Mouse (Mus musculus) heart, postnatal 36 days (tissue): ENCODE results near the gene Tenm4. TPM values are rescaled to one million over a fixed set of nuclear protein-coding genes. Genes with fewer than 3 reads are reported as not detected.

Source experiments
- DNase-seq, 2 experiments: peaks; one replicate each; pipeline ENCODE4 v3.0.0; 2021 to 2022
- intact Hi-C: fragments of 180-260 bp; cut with DNase I; formaldehyde crosslinking; loops from one replicate; pipeline ENCODE4 v1.15.1; 2025
- total RNA-seq, 2 experiments: library from RNA; stranded (reverse); gene quantifications; 2 replicates each; pipeline ENCODE4 v1.2.3; 2021

Gene Tenm4
- total RNA-seq, 2 experiments from 2014 or later, result 0.36 to 0.81 TPM

DNA sequence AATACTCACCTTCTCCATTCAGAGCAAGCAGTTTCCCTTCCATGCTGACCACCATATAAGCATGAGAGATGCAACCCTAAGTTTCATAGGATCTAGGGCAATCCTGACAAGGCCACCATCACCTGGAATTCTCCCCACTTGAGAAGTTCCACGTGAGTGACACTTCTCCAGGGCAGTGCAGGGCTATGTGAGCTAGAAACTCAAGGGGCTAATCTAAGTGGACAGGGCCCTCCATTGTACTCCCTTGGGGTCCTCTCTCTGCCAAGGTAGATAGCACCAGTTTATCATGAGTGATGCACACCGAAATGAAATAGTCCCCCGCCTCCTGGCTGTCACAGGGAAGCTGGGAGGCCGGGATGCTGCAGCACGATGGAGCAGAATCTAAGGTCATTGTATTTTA is 688.6 kb downstream of the Tenm4 start:
- DNase-seq, result no peak
- intact Hi-C loops, result no loop called here

DNA sequence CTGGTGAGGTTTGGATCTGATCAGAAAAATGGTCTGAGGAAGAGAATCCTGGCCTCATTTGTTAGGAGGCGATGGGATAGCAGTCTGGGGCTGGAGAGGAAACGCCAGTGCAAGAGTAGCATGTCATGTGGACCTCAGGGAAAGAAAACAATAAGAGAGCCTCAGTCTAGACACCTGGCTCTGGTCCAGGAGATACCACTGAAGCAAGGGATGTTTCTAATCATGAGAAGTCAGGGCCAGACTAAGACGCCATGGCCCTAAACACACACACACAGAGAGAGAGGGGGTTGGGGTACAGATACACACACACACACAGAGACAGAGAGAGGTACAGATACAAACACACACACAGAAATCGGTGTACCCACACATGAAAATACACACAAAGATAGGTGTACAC is 689.6 kb downstream of the Tenm4 start:
- DNase-seq, result no peak
- intact Hi-C loops, result no loop called here

DNA sequence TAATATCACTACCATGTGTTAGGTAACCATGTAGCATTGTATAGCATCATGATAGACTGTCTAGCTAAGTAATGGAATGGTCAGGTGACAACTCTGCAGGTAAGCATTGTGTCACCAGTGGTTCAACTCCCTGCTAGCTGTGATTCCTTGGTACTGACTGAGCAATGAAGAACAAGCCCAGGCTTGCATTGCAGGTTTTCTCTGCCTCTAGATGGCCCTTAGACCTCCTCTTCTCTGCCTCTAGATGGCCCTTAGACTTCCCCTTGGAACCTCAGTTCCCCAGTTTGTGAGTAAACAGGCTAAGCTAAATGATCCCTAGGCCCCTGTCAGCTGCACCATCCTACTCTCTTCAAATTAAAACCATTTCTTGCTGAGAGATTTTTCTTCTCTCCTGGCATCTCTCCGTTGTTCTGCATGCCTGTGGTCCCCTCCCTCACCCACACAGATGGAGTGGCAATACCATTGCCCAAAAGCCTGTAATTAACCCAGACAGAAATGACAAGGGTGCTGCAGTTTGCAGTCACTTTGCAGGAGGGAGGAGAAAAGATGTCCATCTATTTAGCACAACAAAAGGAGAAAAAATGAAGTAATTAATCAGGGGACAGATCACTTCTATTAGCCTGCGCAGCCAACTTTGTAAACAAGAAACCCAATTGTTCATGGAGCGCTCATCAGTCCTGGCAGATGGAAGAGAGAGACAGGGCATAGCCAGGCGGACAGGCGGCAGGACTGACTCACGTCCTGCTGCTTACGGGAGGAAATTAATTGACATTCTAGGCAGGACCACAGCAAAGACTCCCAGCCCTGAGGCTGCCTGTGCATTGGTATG is 694.1 kb downstream of the Tenm4 start:
- intact Hi-C loops, result no loop called here

DNA sequence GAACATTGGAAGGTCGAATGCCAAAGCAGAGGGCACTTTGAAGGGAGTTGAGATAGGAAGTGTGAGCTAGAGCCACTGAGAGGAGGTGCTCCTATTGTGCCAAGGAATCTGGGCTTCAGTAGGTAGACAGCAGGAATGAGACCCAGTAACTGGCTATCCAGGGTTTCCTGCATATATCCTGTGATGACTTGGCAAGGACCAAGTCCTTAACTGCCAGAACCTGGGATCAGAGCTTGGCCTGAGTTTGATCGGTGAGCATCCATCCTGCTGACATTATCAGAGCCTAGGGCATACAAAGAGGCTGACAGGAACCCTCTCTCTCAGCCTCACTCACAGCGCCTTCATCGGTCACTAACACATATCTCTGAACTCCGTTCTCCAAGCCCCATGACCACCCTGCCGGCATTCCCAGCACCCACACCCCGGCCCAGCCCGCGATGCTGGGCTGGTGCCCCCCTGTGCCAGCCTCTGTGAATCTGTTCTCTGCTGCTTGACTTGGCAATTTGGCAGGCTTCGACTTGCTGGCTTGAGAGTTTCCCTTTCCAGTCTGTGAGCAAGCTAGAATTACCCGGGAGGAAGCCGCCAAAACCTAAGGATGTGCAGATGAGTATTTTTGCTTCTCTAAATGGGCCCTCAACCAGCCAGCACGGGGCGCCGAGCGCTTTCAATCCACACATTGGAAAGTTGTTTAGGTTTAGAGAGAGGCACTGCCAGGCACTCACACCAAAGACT is 698.2 kb downstream of the Tenm4 start:
- no peak for DNase-seq
- intact Hi-C loops, result no loop called here

More for the DNA sequence above, 694.1 kb downstream of the Tenm4 start:
- DNase-seq, result no peak

DNA sequence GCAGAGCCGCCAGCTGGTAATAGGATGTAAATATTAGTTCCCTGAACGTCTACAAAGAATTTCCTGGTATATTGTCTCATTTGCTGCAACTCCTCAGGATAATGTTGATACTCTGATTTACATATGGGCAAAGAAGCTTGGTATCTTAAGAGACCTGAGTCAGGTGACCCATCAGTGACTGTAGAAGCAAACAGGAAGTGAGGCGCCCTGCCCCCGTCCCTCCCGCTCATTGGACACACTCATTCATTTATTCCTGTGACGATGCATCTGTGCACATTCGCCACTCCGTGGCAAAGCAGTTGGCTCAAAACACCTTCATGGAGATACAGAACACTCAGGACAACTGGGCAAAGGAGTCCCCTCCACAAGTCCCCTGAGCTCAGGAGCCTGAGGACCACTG is 699.4 kb downstream of the Tenm4 start:
- DNase-seq, result no peak
- intact Hi-C loops, result no loop called here

DNA sequence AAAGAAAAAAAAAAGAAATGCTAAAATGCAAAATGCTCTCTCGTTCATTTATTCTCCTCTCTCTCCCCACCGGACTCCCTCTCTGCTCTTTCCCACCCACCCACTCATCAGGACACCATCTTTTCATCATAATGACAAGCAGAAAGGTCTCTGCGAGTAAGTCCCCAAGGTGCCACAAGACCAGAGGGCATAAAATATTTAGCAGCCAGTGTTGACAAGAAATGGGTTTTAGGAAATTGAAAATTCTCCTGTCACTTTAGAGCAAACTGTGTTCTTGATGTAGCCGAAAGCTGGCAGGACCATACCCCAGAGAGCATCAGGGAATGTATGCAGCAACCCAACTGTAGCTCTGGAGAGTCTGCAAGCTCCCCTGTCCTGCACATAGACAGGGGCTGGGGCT is 700.0 kb downstream of the Tenm4 start:
- DNase-seq, result no peak
- intact Hi-C loops, result no loop called here

DNA sequence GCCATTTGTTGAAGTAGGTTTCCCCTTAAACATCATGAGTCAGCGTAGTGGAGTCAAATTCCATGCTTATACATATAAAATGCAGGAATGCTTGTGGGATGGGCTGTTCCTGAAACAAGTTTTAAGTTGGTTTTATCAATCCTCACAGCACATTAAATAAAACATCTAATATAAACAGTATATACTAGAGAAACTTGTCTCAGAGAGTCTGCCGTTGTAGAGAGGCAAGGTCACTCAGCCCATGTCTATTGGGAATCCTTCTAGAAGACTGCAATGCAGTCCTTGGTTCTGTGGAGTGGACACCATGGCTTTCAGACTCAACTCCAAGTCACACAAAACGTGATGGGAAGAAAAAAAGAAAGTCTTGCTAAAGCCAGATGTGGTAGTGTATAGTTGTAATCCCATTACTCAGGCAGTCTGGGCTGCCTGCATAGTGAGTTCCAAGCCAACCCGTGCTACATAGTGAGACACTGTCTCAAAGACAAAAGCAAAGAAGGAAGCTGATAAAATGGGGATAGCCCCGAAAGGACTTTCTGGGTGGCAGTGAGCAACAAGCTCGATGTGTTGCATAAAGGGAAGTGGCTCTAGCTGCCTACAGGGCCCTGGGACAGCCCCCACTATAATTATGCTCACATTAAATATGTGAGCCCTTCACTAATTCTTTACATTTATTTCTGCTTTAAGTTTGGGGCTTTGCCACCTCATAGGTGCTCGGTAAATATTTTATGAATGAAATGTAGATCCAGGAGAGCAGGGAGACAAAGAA is 707.6 kb downstream of the Tenm4 start:
- intact Hi-C loops, result no loop called here
- DNase-seq, result no peak

DNA sequence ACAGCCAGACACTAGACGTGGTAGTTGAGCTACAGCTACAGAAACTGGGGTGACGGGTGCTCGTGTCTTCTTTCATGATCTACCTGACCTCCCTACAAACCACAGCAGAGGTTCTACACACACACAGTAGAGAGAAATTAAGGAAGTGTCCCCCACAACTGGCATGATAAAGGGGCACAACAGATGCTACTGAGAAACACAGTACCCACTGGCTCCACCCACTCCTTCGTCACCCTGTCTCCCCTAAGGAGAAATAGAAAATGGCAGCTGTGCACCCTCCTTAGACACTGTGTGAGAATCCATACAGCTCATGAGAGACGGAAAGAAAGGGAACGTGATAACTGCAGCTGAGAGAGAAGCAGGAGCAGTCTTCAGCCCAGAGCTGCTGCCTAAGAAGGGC is 708.5 kb downstream of the Tenm4 start:
- DNase-seq, result no peak
- intact Hi-C loops, result no loop called here

DNA sequence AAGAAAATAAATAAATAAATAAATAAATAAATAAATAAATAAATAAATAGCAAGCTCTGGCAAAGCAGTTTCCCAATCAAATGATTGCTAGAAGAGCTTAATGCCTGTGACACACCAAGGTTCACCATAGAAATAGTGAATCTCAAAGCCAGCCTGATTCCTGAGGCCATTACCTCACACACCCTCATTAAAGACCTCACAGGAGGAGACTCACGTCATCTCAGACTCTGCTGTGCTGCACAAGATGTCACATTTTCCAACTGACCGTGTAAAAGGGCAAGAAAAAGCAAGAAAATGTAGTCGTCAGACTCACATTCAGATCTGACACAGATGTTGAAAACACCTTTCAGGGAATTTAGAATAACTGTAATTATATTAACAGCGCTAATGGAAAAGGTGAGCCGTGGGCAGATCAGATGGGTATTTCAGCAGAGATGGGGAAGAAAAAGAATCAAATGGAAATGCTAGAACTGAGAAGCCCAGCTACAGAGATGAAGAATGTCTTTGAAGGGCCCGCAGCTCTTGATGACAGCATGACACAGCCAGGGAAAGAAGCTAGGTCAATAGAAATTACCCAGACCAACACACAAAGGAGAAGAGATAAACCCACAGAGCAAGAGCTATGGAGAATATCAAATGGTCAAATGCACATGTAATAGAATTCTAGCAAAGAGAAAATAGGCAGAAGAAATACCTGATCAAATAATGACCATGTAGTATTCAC is 709.3 kb downstream of the Tenm4 start:
- intact Hi-C loops, result no loop called here
- DNase-seq, result no peak

DNA sequence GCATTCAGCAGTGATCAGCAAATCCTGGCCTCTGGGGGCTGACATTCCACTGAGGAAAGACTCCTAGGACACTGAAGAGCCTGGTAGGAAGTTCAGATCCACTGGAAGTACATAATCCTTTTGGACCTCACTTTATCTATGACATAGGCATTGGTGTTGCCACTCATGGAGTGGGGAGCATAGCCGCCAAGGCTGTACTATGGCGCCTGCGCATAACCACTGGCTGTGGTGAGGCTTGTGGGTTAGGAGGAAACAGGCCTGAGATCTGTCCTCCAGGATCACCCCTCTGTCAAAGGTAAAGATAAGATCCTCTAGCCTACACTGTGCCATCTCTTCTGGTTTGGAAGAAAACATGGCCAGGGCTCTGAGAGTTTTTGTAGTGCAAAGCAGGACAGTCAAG is 712.3 kb downstream of the Tenm4 start:
- intact Hi-C loops, result no loop called here
- no peak for DNase-seq

DNA sequence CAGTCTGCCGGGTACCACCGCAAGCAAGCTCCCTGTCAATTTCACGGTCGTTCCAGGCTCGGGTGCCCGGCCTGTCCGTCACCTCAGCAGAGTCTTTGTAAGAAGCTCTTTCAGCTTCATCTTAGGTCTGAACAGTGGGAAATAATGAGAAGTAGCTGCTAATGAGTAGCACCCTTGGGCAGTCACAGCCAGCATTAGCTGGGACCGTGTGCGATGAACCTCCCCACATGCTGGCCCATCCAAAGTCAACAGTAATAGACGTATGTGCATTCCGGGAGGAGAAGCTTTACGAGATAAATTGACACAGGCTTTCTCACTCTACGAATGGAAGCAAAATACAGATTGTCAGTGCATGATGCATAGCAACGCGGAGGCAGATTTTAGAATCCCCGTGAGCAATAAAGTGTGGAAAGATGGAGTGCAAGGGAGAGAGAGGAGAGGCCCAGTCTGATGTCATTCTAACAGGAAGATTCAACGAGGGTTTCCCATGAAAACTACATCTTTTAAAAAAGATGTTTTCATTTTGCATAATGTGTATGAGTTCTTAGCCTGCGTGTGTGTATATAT is 716.1 kb downstream of the Tenm4 start:
- intact Hi-C loops, result no loop called here
- DNase-seq, result no peak

DNA sequence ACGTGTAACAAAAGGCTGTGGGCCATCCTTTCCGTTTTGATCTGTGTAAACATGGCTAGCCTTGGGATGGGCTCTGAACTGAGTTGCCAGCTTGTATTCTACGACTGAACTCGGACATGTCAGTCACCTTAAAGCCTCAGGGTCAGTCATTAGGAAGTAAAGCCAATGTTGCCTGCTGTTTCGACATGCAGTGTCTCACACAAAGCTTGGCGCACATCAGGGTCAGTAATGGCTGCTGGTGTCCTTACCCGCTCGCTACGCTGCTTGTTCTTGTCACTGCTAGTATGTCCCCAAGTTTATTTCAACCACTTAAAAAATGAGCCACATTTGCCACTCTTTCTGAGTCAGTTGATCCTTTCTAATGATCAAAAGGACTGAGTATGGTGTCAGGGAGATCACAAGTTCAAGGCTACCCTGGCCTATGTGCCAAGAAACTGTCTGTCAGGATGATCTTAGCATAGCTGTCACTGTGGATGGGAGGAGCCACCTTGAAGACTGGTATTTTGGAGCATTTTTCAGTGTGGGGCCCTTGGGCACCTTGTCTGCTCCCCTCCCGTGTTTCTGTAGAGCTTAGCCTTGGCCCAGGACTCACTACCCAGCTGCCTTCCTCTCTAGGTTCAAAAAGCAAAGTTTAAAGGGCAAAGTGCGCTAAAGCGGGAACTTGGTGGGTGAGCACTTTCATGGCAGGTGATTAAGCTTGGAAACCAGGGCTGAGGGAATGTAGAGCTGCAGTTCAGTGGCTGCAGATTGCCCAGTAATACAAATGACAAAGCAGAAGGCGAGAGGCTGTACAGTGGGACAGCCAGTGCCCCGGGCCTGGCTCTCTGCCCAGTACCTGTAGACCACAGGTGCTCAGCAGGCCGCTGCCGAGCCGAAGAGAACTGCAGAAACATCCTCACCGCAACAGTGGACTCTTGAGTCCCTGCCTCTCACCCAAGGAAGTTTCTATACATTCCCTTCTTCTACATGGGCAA is 718.3 kb downstream of the Tenm4 start:
- no peak for DNase-seq
- intact Hi-C loops, result no loop called here

DNA sequence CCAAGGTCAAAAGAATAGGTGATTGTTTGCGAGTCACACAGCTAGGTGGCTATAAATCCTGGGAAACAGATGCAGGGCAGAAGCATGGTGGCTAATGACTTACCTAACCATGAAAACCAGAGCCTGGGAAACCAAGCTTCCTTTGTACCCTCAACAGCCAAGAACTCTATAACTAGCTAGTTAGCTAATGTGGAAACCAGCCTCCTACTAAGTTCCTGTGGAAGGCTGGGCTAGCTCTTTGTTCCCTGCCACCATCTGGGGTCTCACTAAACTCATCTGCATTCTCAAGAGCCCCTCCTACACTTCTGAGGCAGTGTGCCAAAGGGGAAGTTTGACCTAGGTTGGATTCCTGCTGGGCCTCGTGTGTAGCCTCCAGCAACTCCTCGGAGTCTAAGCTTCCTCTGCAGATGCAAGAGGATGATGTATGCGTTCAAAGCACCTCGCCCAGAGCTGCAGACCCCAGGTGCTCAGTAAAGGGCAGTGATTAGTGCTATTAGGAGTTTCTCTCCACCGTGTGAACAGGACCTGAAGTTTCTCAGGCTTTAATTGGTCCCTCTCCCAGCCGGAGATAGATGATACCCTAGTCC is 719.1 kb downstream of the Tenm4 start:
- DNase-seq, result no peak
- intact Hi-C loops, result no loop called here

DNA sequence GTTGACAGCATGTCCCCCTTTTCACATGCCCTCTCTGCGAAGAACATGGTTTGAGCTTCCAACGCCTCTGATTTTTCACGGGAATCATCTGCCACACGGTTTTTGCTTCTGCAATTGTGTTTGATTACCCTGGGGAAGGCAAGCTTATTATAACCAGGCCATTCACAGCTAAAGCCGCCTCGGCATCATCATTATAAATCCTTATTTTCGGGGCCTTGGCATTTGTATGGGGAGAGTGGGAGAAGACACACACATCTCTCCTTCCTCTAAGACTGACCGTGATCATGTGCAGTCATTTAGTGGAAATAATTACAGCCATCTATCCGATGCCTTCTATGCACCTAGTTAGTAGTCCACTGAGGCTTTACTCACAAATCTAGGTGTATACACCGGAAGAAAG is 719.9 kb downstream of the Tenm4 start:
- intact Hi-C loops, result no loop called here
- DNase-seq, result no peak

DNA sequence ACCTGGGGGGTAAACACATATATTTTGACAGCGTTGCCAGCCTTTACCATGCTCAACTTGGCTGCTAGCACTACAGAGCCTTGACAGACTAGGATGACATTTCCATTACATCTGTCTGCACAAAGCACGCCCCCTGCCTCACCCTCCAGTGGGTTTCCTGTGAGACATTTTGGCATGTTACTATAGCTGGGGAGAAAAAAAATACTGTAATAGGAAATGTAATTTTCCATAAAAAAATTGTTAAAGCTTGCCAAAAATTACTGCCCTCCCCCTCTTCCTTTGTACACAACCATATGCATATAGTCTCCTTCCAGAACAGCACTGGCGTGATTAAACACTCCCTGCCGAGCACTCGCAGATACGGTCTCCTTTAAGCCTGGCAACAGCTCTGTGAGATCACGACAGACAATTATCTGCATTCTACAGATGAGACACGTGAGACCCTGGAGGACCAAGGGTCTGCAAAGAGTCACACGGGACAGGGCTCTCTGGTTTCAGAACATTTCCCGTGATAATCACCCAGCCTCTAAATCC is 728.1 kb downstream of the Tenm4 start:
- intact Hi-C loops, result no loop called here

DNA sequence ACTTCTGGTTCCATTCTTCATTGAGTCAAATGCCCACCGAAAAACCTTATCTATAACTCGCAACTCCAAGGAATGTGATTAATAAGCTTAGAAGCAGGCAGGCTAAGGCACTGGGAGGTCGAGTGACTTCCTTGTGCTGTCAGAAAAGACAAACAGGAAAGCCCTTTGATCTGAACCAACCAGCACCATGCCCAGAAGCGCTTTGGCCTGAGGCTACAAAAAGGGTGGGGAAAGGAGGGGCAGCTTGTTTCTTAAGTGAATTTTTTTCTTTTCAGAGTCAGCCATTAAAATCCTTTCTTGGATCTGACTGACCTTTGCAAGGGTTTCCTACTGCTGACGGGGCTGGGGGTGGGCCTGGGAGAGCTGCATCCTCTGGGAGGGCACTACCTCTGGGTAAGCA is 731.1 kb downstream of the Tenm4 start:
- intact Hi-C loops, result no loop called here
- no peak for DNase-seq

More for the DNA sequence above, 728.1 kb downstream of the Tenm4 start:
- DNase-seq, result no peak

DNA sequence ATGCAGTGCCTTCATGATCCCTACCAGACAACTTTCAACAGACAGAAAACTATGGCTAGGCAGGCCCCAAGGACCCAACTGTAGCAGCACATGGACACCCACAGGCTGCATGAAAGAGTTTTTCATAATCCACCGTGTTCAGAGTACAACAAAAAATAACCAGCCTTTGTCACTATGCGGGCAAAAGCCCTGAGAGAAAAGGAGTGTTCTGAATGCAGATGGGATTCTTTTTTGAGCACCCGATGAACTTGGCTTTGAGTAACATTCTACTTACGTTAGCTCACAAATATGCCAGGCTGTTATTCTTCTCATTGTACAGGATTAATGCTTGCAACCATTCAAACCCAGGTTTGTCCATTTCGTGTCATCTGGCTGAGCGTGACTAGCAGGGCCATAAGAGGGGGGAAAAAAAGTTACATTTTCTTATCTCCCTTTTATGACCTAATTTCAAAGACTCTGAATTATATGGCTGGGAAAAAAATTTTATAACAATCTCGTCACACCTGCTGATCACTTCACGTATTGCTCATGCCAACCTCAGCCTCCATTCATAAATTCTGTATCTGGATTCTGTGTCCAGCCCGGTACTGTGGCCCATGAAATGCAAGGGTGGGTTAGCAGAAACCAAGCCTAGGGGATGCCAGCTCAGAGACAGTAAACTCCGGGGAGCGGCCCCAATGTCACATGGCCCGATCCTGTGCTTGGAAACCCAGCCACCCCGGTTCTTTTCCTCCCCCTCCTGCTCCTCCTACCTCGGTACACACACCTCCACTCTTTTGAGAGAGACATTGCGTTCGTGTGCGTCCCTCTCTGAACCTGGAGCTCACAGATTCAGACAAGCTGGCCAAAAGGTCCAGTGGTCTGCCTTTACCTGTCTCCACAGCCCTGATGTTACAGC is 732.3 kb downstream of the Tenm4 start:
- no peak for DNase-seq
- intact Hi-C loops, result no loop called here

DNA sequence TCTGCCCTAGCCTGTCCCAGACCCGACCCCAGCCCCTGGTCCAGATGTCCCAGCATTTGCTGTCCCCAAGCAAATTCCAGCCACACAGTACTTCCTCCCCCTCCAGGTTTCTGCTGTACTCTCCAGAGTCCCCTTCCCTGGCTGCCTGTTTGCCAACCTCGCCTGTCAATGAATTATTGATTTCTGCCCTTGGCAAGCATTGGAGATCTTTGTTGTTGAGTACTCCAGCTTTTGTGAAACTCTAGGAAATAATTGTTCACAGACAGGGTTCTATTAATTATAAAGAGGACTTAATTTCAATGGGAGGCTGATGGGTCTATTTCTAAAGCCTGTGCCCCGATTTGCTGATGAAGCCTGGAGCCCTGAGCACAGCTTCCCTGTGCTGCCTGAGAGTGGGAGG is 733.4 kb downstream of the Tenm4 start:
- no peak for DNase-seq
- intact Hi-C loops, result no loop called here
